Mouse (Mus musculus) liver, postnatal 0 days (tissue): ENCODE results near the gene Ints3. TPM values are rescaled to one million over a fixed set of nuclear protein-coding genes. Genes with fewer than 3 reads are reported as not detected.
A peak's percentile ranks its signal among the peaks of the same experiment; 100 is the strongest.

Source experiments
- ATAC-seq: fragments of 200-750 bp; cut with Nextera tagmentation; 2 replicates; pipeline ENCODE4 v1.8.0; 2017; ENCODE audit warnings: mild to moderate bottlenecking, moderate library complexity
- DNase-seq: peaks from one replicate; pipeline ENCODE4 v3.0.0-alpha.2; 2016
- H3K27ac ChIP-seq: fragments of 300-500 bp; sonication (generic); 2 replicates; pipeline ENCODE4 v1.5.1; 2014; ENCODE audit warnings: antibody characterized with exemption, moderate library complexity, mild to moderate bottlenecking, low read depth
- H3K27me3 ChIP-seq: fragments of 300-500 bp; sonication (generic); 2 replicates; pipeline ENCODE4 v1.6.1; 2014; ENCODE audit warnings: low read length, control low read depth, mixed read lengths; ENCODE audit not compliant: insufficient read depth
- H3K36me3 ChIP-seq: fragments of 300-500 bp; sonication (generic); replicated peaks from 2 replicates; pipeline ENCODE4 v1.6.1; 2014; ENCODE audit warnings: mild to moderate bottlenecking, control low read depth, low read length, moderate library complexity, mixed read lengths; ENCODE audit not compliant: insufficient read depth
- H3K4me1 ChIP-seq: fragments of 300-500 bp; sonication (generic); 2 replicates; pipeline ENCODE4 v1.6.1; 2014; ENCODE audit warnings: antibody characterized with exemption, mild to moderate bottlenecking, control low read depth; ENCODE audit not compliant: insufficient read depth
- H3K4me2 ChIP-seq: fragments of 300-500 bp; sonication (generic); 2 replicates; pipeline ENCODE4 v1.6.1; 2014; ENCODE audit warnings: low read depth, mild to moderate bottlenecking, low read length, moderate library complexity, mixed read lengths
- H3K4me3 ChIP-seq: fragments of 300-500 bp; sonication (generic); 2 replicates; pipeline ENCODE4 v1.5.1; 2014; ENCODE audit warnings: low read depth, low read length
- H3K9ac ChIP-seq: fragments of 300-500 bp; sonication (generic); replicated peaks from 2 replicates; pipeline ENCODE4 v1.6.1; 2014; ENCODE audit warnings: mild to moderate bottlenecking, moderate library complexity
- H3K9me3 ChIP-seq: fragments of 300-500 bp; sonication (generic); 2 replicates; pipeline ENCODE4 v1.6.1; 2016; ENCODE audit warnings: mild to moderate bottlenecking, control low read depth, low read length, mixed read lengths
- CTCF ChIP-seq: sonication (generic); IDR thresholded peaks from 2 replicates; pipeline ENCODE4 v1.5.1; 2016; ENCODE audit warnings: antibody characterized with exemption, low read depth
- EP300 ChIP-seq: IDR thresholded peaks from 2 replicates; pipeline ENCODE4 v1.6.1; 2016; ENCODE audit warnings: antibody characterized with exemption, low read depth, mild to moderate bottlenecking
- WGBS: fragments of 180-500 bp; shearing (Covaris S2); extraction: QIAGEN DNeasy Blood & Tissue Kit; methylation state at CpG from one replicate; pipeline ENCODE4 v1.1.7; 2014; ENCODE audit not compliant: insufficient replicate concordance; 5-methylcytosine and 5-hydroxymethylcytosine counted together
- polyA plus RNA-seq: library from polyadenylated mRNA; unstranded; fragments of >200 nt; fragmentation: Nextera tagmentation; extraction: Ambion mirVana; gene quantifications from 2 replicates; pipeline ENCODE4 v1.2.1, GENCODE M21; 2015

Gene Ints3
- polyA plus RNA-seq, 1 experiment from 2014 or later, result 4.6 TPM

DNA sequence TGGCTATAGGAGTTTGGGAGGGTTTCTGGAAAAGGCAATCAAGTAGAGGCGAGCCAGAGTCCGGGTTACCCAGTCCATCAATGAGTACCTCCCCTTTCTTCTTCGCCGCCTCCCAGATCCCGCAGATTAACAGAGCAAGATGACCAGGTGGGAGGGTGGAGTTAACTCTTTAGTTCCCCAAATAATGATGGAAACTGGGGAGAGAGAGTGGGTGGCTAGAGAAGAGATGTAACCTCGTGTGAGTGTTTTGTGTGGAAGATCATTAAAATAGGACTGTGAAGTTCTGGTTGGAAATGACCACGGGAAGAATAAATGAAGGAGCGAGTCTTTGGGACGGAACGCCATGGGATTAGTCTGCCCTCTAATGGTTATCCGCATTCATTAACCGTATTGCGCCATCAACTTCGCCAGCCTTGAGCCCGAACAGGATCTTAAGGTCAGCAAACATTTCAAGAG is 32.9 kb upstream of the Ints3 start:
- Histone ChIP-seq H3K36me3 (no peaks in the 10 kb centered on the region), H3K27me3 (peaks cover 34% of the 10 kb centered on the region), H3K4me3 (peak overlapping the region; percentile 58), H3K9me3 (no peaks in the 10 kb centered on the region), H3K4me1 (peaks cover 11% of the 10 kb centered on the region), H3K4me2 (peak overlapping the region; percentile 86), H3K27ac (no peak overlapping the region), H3K9ac (peak overlapping the region; percentile 38; the same call in 1 of the 2 replicates)
- WGBS, result under 1% methylated on average over 15 of the region's 15 CpGs
- ATAC-seq (peak; percentile 69), DNase-seq (peak; percentile 62)
- TF ChIP-seq CTCF (peak; percentile 89), EP300 (no peak)

DNA sequence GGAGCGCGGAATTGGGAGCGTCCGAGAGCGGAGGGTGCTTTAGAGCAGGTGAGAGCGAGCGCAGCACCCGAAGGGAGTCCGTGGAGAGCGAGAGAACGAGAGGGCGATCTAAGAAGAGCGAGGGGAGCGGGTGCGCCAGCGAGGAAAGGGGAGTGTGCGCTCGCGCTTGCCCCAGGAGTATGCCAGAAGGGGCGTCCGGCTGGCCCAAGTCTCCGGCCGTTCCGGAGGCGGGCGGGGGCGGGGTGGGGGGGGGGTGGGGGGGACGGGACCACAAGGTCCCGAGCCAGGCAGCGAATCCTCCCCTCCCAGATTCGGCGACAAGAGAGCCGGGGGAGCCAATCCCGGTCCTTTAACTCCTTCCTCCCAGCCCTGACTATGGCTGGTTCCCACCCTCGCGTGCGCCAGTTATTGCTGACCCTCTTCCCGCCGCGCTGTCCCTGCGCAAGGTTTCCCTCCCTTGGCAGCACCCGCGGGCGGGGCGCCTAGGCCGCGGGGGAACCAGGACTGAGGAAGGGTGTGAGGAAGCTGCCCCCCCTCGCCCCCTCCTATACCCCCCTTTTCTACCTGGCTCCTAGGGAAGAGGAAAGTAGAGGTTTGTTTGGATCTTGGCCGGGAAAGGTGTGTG is 32.4 kb upstream of the Ints3 start, which contains the start of gene Npr1:
Gene Npr1 (minus strand): TSS at position 181 of the 625 bp plus-strand sequence.
- TF ChIP-seq CTCF (no peak), EP300 (no peak)

DNA sequence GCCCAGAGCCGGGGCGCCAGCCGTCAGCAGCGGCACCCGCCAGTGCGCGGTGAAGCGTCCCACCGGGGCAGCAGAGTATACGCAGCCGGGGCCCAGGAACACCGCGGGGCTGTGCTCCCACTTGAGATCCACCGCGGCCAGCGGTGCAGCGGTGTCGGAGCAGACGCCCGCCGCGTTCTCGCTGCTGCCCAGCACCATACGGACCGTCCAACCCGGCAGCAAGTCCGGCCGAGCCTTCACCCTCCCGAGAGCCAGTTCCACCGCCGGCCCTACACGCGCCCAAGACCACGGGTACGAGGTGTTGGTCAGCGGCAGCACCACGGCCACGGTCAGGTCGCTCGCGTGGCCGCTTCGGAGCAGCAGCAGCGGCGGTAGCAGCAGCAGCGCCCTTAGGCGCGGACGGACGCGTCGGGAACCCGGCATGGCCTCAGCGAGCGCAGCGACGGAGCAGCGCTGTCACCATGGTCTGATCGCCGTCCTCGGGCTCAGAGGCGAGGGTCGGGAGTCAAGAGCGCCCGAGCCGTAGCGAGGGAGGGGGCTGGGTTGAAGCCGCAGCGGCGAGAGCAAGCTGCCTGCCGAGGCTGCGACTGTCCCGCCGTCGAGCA is 31.8 kb upstream of the Ints3 start:
- ATAC-seq, result peak; percentile 37
- H3K27me3 ChIP-seq, result peaks cover 34% of the 10 kb centered on the region
- no peaks in the 10 kb centered on the region for H3K36me3 ChIP-seq
- TF ChIP-seq EP300, result no peak
- no peak for TF ChIP-seq CTCF
- H3K4me1 ChIP-seq, result peaks cover 11% of the 10 kb centered on the region
- peak overlapping the region; percentile 58 for H3K4me3 ChIP-seq
- no peaks in the 10 kb centered on the region for H3K9me3 ChIP-seq
- WGBS, result under 1% methylated on average over 75 of the region's 75 CpGs
- DNase-seq, result peak; percentile 34
- H3K4me2 ChIP-seq, result peak overlapping the region; percentile 86
- peak overlapping the region; percentile 55; the same call in 1 of the 2 replicates for H3K27ac ChIP-seq
- H3K9ac ChIP-seq, result peak overlapping the region; percentile 59

More for the DNA sequence above, 32.4 kb upstream of the Ints3 start, which contains the start of gene Npr1:
- H3K36me3 ChIP-seq, result no peaks in the 10 kb centered on the region
- H3K9ac ChIP-seq, result peak within 1 kb of the TSS; percentile 59
- H3K4me1 ChIP-seq, result peaks cover 11% of the 10 kb centered on the region
- H3K27ac ChIP-seq, result peak within 1 kb of the TSS; percentile 55; the same call in 1 of the 2 replicates
- under 1% methylated on average over 32 of the region's 49 CpGs for WGBS
- H3K4me2 ChIP-seq, result peak within 1 kb of the TSS; percentile 86
- ATAC-seq (peak; percentile 51), DNase-seq (peak; percentile 36)
- no peaks in the 10 kb centered on the region for H3K9me3 ChIP-seq
- peaks cover 34% of the 10 kb centered on the region for H3K27me3 ChIP-seq
- H3K4me3 ChIP-seq, result peak within 1 kb of the TSS; percentile 58

DNA sequence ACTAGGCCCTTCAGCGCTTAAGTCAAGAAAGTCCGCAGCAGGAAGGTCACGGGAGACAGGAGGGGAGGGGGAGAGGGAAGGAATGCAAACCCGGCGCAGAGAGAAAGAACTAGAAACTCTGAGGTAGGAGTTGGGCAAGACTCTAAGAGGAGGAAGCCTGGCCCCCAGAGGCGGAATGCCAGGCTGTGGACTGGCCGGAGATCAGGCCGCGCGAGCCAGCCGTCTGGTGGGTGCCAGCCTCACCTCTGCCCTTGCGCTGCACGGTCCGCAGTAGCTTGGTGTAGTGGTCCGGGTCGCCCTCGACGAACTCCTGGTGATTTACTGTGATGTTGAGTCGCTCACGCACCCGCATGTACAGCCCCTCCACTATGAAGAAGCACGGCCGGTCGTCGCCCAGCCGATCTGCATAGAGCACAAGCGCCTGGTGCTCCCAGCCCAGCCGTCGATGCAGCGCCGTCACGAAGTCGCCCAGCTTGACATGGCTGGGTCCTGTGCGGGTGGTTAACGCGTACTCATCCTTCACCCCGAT is 31.2 kb upstream of the Ints3 start:
- Histone ChIP-seq H3K36me3 (no peaks in the 10 kb centered on the region), H3K4me1 (peaks cover 11% of the 10 kb centered on the region), H3K4me3 (peak overlapping the region; percentile 58), H3K9me3 (no peaks in the 10 kb centered on the region), H3K4me2 (peak overlapping the region; percentile 86), H3K9ac (peak overlapping the region; percentile 59), H3K27me3 (peaks cover 34% of the 10 kb centered on the region), H3K27ac (no peak overlapping the region)
- WGBS, result 18% methylated on average over 37 of the region's 37 CpGs
- DNase-seq (no peak), ATAC-seq (peak; percentile 9; the same call in 1 of the 2 replicates)
- TF ChIP-seq EP300 (no peak), CTCF (no peak)

GRCm38 (mm10) chr3:90462579-90462978 is 29.2 kb upstream of the Ints3 start:
- Histone ChIP-seq H3K4me2 (no peak overlapping the region), H3K4me3 (no peak overlapping the region), H3K4me1 (peaks cover 11% of the 10 kb centered on the region), H3K27me3 (peaks cover 34% of the 10 kb centered on the region), H3K36me3 (no peaks in the 10 kb centered on the region), H3K27ac (no peak overlapping the region), H3K9ac (no peak overlapping the region), H3K9me3 (no peaks in the 10 kb centered on the region)
- 31% methylated on average over 7 of the region's 7 CpGs for WGBS
- no peak for ATAC-seq
- TF ChIP-seq EP300 (no peak), CTCF (no peak)
- no peak for DNase-seq

GRCm38 (mm10) chr3:90461935-90462334 is 28.5 kb upstream of the Ints3 start:
- DNase-seq (no peak), ATAC-seq (no peak)
- no peak for TF ChIP-seq CTCF
- no peak for TF ChIP-seq EP300
- H3K9me3 ChIP-seq, result no peaks in the 10 kb centered on the region
- peaks cover 11% of the 10 kb centered on the region for H3K4me1 ChIP-seq
- WGBS, result 80% methylated on average over 3 of the region's 3 CpGs
- H3K27me3 ChIP-seq, result peaks cover 34% of the 10 kb centered on the region
- H3K4me3 ChIP-seq, result no peak overlapping the region
- H3K4me2 ChIP-seq, result no peak overlapping the region
- no peak overlapping the region for H3K27ac ChIP-seq
- H3K36me3 ChIP-seq, result no peaks in the 10 kb centered on the region
- H3K9ac ChIP-seq, result no peak overlapping the region
